Mouse (Mus musculus): Measurements from ENCODE around the gene Twf2. TPM values are rescaled to one million over a fixed set of nuclear protein-coding genes. Genes with fewer than 3 reads are reported as not detected.

Twf2 gene
- polyA plus RNA-seq, 1 experiment = 176 TPM

DNA sequence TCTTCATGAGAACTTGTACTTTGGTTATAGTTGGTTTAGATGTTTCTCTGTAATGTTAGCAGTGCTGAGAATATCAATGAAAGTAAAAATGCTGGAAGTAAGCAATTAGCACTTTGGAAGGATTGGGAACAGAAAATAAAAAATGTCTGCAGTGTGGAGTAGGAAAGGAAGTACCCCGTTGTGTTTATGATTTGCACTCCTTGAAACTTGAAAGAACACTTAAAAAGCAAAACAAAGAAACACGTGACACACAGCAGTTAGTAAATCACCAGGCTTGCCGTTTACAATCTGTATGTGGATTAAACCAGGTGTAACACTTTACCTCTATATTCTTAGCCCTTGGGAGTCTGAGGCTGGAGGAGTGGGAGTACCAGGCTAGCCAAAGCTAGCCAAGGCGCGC lies 26.1 kb upstream of the Twf2 start:
- WGBS = 74% methylated on average over 5 of the region's 5 CpGs
- H3K36me3 ChIP-seq (ENCODE audit: control insufficient read depth, insufficient read depth, low read length) = peaks cover 51% of the 10 kb centered on the region
- TF ChIP-seq POLR2A (IDR thresholded peaks at IDR 0.05; ENCODE audit: control insufficient read depth, extremely low read depth, insufficient read depth, low read length, poor library complexity) (no peak), CTCF (IDR thresholded peaks at IDR 0.05; ENCODE audit: borderline replicate concordance, control insufficient read depth, extremely low read depth, insufficient read depth, low read length, poor library complexity) (no peak)
- no peak overlapping the region for H3K4me3 ChIP-seq (ENCODE audit: control insufficient read depth, insufficient read depth, low read length)
- no peak for DNase-seq
- no peak overlapping the region; the same call in 1 of the 2 replicates for H3K27ac ChIP-seq (ENCODE audit: control insufficient read depth, insufficient read depth, low read length)
- H3K27me3 ChIP-seq (ENCODE audit: control insufficient read depth, insufficient read depth, low read length) = no peaks in the 10 kb centered on the region
- peaks cover 14% of the 10 kb centered on the region for H3K4me1 ChIP-seq (replicated peaks; ENCODE audit: control insufficient read depth, insufficient read depth, low read length)

DNA sequence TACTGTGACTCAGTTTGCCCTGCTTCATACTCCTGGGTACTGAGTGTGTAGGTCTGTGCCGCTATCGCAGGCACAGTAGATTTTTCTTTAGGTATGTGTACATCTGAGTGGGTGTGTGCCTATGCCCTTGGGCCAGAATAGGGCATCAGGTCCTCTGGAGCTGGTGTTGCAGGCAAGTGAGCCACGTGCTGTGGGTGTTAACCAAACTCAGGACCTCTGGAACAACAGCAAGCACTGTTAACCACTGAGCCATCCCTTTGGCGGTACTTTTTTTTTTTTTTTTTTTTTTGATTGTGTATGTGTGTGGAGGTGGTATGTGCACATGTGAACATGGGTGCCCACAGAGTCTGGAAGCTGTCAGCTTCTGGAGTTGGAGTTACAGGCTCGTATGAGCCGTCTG lies 25.1 kb upstream of the Twf2 start:
- DNase-seq = no peak
- TF ChIP-seq POLR2A (IDR thresholded peaks at IDR 0.05; ENCODE audit: control insufficient read depth, extremely low read depth, insufficient read depth, low read length, poor library complexity) = no peak
- TF ChIP-seq CTCF (IDR thresholded peaks at IDR 0.05; ENCODE audit: borderline replicate concordance, control insufficient read depth, extremely low read depth, insufficient read depth, low read length, poor library complexity) = no peak
- Histone ChIP-seq H3K27ac (ENCODE audit: control insufficient read depth, insufficient read depth, low read length) (no peak overlapping the region), H3K4me1 (replicated peaks; ENCODE audit: control insufficient read depth, insufficient read depth, low read length) (peaks cover 14% of the 10 kb centered on the region), H3K36me3 (ENCODE audit: control insufficient read depth, insufficient read depth, low read length) (peaks cover 61% of the 10 kb centered on the region), H3K27me3 (ENCODE audit: control insufficient read depth, insufficient read depth, low read length) (no peaks in the 10 kb centered on the region), H3K4me3 (ENCODE audit: control insufficient read depth, insufficient read depth, low read length) (no peak overlapping the region)
- 87% methylated on average over 6 of the region's 6 CpGs for WGBS

DNA sequence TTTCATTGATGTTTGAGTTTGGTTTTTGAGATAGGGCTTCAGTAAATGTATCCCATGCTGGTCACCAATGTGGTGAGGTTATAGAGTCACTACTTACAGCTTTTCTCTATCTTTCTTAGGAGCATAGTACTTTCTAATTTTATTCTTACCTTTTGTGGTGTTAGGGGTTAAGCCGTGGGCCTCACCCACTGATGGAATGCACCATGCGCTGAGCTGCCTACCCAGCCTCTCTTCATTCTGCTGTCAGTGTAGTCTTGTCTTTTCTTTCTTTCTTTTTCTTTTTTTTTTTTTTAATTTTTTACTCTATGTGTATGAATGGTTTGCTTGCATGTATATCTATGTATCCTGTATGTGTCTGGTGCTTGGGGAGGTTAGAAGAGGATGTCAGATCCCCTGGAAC lies 23.5 kb upstream of the Twf2 start:
- DNase-seq = no peak
- H3K27ac ChIP-seq (ENCODE audit: control insufficient read depth, insufficient read depth, low read length) = no peak overlapping the region
- TF ChIP-seq CTCF (IDR thresholded peaks at IDR 0.05; ENCODE audit: borderline replicate concordance, control insufficient read depth, extremely low read depth, insufficient read depth, low read length, poor library complexity) (no peak), POLR2A (IDR thresholded peaks at IDR 0.05; ENCODE audit: control insufficient read depth, extremely low read depth, insufficient read depth, low read length, poor library complexity) (no peak)
- peaks cover 9% of the 10 kb centered on the region for H3K4me1 ChIP-seq (replicated peaks; ENCODE audit: control insufficient read depth, insufficient read depth, low read length)
- H3K36me3 ChIP-seq (ENCODE audit: control insufficient read depth, insufficient read depth, low read length) = peaks cover 78% of the 10 kb centered on the region
- H3K27me3 ChIP-seq (ENCODE audit: control insufficient read depth, insufficient read depth, low read length) = no peaks in the 10 kb centered on the region
- WGBS = 99% methylated on average over 2 of the region's 2 CpGs
- H3K4me3 ChIP-seq (ENCODE audit: control insufficient read depth, insufficient read depth, low read length) = no peak overlapping the region

DNA sequence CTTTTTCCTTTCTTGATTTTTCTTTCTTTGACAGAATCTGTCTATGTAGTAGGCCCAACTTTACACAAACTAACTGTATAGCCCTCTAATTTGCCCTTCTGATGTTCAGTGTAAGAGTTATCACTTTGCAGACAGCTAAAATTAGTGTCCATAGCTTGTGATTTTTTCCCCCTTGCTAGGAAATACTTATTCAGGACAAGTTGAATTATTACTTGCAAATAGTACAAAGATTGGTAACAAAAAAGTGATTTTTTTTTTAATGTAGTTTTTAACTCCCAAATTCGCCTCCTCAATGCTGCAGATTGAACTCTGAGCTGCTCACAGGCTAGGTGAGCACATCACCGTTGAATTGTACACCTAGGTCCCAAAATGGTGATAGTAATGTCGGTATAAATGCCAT lies 22.9 kb upstream of the Twf2 start:
- no peak for DNase-seq
- Histone ChIP-seq H3K27ac (ENCODE audit: control insufficient read depth, insufficient read depth, low read length) (no peak overlapping the region), H3K4me1 (replicated peaks; ENCODE audit: control insufficient read depth, insufficient read depth, low read length) (peaks cover 9% of the 10 kb centered on the region), H3K4me3 (ENCODE audit: control insufficient read depth, insufficient read depth, low read length) (no peak overlapping the region), H3K27me3 (ENCODE audit: control insufficient read depth, insufficient read depth, low read length) (no peaks in the 10 kb centered on the region), H3K36me3 (ENCODE audit: control insufficient read depth, insufficient read depth, low read length) (peaks cover 83% of the 10 kb centered on the region)
- no peak for TF ChIP-seq POLR2A (IDR thresholded peaks at IDR 0.05; ENCODE audit: control insufficient read depth, extremely low read depth, insufficient read depth, low read length, poor library complexity)
- no peak for TF ChIP-seq CTCF (IDR thresholded peaks at IDR 0.05; ENCODE audit: borderline replicate concordance, control insufficient read depth, extremely low read depth, insufficient read depth, low read length, poor library complexity)
- 98% methylated on average over 3 of the region's 3 CpGs for WGBS

DNA sequence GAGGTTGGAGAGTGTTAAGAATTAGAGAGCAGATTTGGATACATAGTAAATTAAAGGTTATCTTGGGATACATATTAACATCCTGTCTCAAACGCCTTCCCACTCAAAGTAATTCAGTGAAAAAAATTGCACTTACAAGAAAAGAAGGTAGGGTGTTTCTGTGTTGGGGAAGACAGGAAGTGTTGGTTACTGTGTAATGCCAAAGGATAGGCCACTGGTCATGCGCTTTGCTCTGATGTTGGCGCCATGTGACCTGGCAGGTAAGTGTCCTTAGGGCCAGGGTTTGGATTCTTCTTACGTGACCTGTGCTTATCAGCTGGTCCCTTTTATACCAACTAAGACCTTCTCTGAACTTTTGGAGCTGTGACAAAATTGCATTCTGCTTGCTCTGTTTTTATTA lies 20.8 kb upstream of the Twf2 start:
- H3K27ac ChIP-seq (ENCODE audit: control insufficient read depth, insufficient read depth, low read length) = no peak overlapping the region
- no peaks in the 10 kb centered on the region for H3K27me3 ChIP-seq (ENCODE audit: control insufficient read depth, insufficient read depth, low read length)
- DNase-seq = no peak
- peaks cover 98% of the 10 kb centered on the region for H3K36me3 ChIP-seq (ENCODE audit: control insufficient read depth, insufficient read depth, low read length)
- 92% methylated on average over 4 of the region's 4 CpGs for WGBS
- H3K4me1 ChIP-seq (replicated peaks; ENCODE audit: control insufficient read depth, insufficient read depth, low read length) = peaks cover 2% of the 10 kb centered on the region
- TF ChIP-seq CTCF (IDR thresholded peaks at IDR 0.05; ENCODE audit: borderline replicate concordance, control insufficient read depth, extremely low read depth, insufficient read depth, low read length, poor library complexity) (no peak), POLR2A (IDR thresholded peaks at IDR 0.05; ENCODE audit: control insufficient read depth, extremely low read depth, insufficient read depth, low read length, poor library complexity) (no peak)
- H3K4me3 ChIP-seq (ENCODE audit: control insufficient read depth, insufficient read depth, low read length) = no peak overlapping the region

DNA sequence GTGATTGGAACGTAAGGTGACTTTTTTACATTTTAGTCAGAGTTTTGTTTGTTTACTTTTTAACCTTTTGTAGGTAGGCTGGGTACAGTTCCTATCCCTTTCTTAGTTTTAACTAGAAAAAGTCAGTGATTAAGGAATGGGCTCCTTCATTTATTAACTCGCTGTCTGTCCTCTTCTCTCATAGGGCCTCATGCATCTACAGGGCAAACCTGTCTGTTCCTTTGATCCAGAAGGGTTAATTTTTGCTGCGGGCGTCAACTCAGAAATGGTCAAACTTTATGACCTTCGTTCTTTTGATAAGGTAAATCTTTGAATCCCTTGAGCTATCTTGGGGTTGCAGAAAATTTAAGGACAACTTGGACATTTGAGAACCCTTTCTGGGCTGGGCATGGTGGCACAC lies 18.9 kb upstream of the Twf2 start:
- WGBS = 98% methylated on average over 5 of the region's 5 CpGs
- no peaks in the 10 kb centered on the region for H3K4me1 ChIP-seq (replicated peaks; ENCODE audit: control insufficient read depth, insufficient read depth, low read length)
- H3K27me3 ChIP-seq (ENCODE audit: control insufficient read depth, insufficient read depth, low read length) = no peaks in the 10 kb centered on the region
- no peak overlapping the region for H3K4me3 ChIP-seq (ENCODE audit: control insufficient read depth, insufficient read depth, low read length)
- no peak for DNase-seq
- no peak overlapping the region for H3K27ac ChIP-seq (ENCODE audit: control insufficient read depth, insufficient read depth, low read length)
- TF ChIP-seq CTCF (IDR thresholded peaks at IDR 0.05; ENCODE audit: borderline replicate concordance, control insufficient read depth, extremely low read depth, insufficient read depth, low read length, poor library complexity) = no peak
- TF ChIP-seq POLR2A (IDR thresholded peaks at IDR 0.05; ENCODE audit: control insufficient read depth, extremely low read depth, insufficient read depth, low read length, poor library complexity) = no peak
- H3K36me3 ChIP-seq (ENCODE audit: control insufficient read depth, insufficient read depth, low read length) = peaks cover 99% of the 10 kb centered on the region

DNA sequence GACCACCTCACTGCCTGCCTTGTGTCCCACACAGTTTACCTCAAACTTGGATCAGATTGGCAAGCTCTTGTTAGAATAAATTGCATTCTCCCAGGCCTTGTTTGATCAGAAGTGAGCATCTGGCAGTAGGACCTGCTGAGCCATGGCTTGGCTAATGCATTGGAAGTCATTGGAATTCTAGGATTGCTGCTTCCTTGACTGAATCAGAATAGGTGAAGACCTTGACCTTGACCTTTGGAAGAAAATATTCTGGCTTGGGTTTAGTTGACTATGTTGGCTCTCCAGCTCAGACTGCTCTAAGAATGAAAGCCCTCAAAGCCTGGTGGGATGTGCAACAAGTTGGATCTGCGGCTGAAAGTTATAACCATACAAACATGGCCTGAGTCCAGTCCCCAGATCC lies 11.6 kb upstream of the Twf2 start:
- no peaks in the 10 kb centered on the region for H3K27me3 ChIP-seq (ENCODE audit: control insufficient read depth, insufficient read depth, low read length)
- no peak for DNase-seq
- H3K4me1 ChIP-seq (replicated peaks; ENCODE audit: control insufficient read depth, insufficient read depth, low read length) = peaks cover 7% of the 10 kb centered on the region; the same call in 1 of the 2 replicates
- no peak overlapping the region for H3K4me3 ChIP-seq (ENCODE audit: control insufficient read depth, insufficient read depth, low read length)
- H3K36me3 ChIP-seq (ENCODE audit: control insufficient read depth, insufficient read depth, low read length) = peaks cover 56% of the 10 kb centered on the region
- H3K27ac ChIP-seq (ENCODE audit: control insufficient read depth, insufficient read depth, low read length) = no peak overlapping the region
- no peak for TF ChIP-seq CTCF (IDR thresholded peaks at IDR 0.05; ENCODE audit: borderline replicate concordance, control insufficient read depth, extremely low read depth, insufficient read depth, low read length, poor library complexity)
- TF ChIP-seq POLR2A (IDR thresholded peaks at IDR 0.05; ENCODE audit: control insufficient read depth, extremely low read depth, insufficient read depth, low read length, poor library complexity) = no peak
- WGBS = 97% methylated on average over 1 of the region's 1 CpGs

Data from thymus, adult 2 months (tissue).